25 mouse cellular contexts compared by ENCODE assay signal in the genomic region with DNA sequence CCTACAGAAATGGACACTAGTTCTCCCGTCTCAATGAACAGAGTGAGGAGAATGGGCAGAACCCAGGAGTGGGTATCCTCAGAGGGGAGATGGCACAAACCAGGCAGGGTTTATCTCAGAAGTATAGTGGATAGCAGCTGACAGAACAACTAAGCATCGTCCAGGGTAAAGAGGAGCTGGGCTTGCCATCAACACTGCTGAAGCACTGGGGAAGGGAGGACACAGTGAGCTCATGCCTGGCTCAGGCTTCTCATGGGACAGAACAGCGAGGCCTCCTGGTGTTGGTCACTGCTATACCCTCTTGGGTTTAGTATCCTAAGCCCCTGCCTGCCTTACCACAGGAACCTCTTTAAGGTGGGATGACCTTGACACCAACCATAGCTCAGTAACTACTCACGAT. TPM values are rescaled to one million over a fixed set of nuclear protein-coding genes. Genes with fewer than 3 reads are reported as not detected.
DNase-seq lines count a peak whose midpoint lies in the region; ATAC-seq and TF ChIP-seq lines count a peak whose summit lies in the region.
"Had no signal": no experiment of that assay in that cellular context is flagged by ENCODE, and none has a peak within 500 bp of the region (broad histone marks: within the 10 kb centered on the region; RNA-seq: fewer than 3 reads in every experiment).

No protein-coding gene starts in this region.

- H3K4me3 ChIP-seq in testis, adult 2 months (ENCODE audit: control insufficient read depth, low read depth, low read length): peak overlapping the region; percentile 41
- H3K4me3 ChIP-seq in liver, embryonic 15.5 days (replicated peaks): no peak overlapping the region
- H3K4me3 ChIP-seq in forebrain, embryonic 15.5 days: no peak overlapping the region
- H3K4me3 ChIP-seq: heart, embryonic 15.5 days; hindbrain, embryonic 15.5 days; neural tube, embryonic 12.5 days; stomach, embryonic 15.5 days had no signal

- no peak for DNase-seq in testis, postnatal 10 days (ENCODE audit: low spot score)
- peak; percentile 21 for DNase-seq in liver
- DNase-seq in right cerebral cortex, postnatal 4 days: no peak
- DNase-seq in thymus, adult 18-20 months: no peak
- DNase-seq: adrenal gland, postnatal 36 days; B cell, adult 2 months; cerebellum, adult 2 months; cerebellum, postnatal 14 days; kidney, adult 11 months; kidney, postnatal 14 days; layer of hippocampus, adult 9-11 months; lung, postnatal 4 days; thymus, adult 2 months; thymus, postnatal 36 days had no signal

- H3K9me3 ChIP-seq in liver, embryonic 15.5 days (replicated peaks): no peaks in the 10 kb centered on the region
- no peaks in the 10 kb centered on the region for H3K9me3 ChIP-seq in forebrain, embryonic 15.5 days
- H3K9me3 ChIP-seq: heart, embryonic 15.5 days; hindbrain, embryonic 15.5 days; neural tube, embryonic 12.5 days; stomach, embryonic 15.5 days had no signal

- no peak for TF ChIP-seq POLR2A in testis, adult 2 months (IDR thresholded peaks at IDR 0.05; ENCODE audit: control insufficient read depth, low read depth, low read length)

- peak overlapping the region; percentile 50 for H3K9ac ChIP-seq in liver, embryonic 15.5 days
- no peak overlapping the region for H3K9ac ChIP-seq in forebrain, embryonic 15.5 days (replicated peaks)
- H3K9ac ChIP-seq: heart, embryonic 15.5 days; hindbrain, embryonic 15.5 days; neural tube, embryonic 12.5 days; stomach, embryonic 15.5 days had no signal

- no peak overlapping the region for H3K27ac ChIP-seq in testis, adult 2 months (ENCODE audit: control insufficient read depth, insufficient read depth, low read depth, low read length)
- peak overlapping the region; percentile 94 for H3K27ac ChIP-seq in liver, embryonic 15.5 days (replicated peaks)
- H3K27ac ChIP-seq in forebrain, embryonic 15.5 days (replicated peaks): no peak overlapping the region
- H3K27ac ChIP-seq: heart, embryonic 15.5 days; hindbrain, embryonic 15.5 days; neural tube, embryonic 12.5 days; stomach, embryonic 15.5 days had no signal

- TF ChIP-seq CTCF in testis, adult 2 months (IDR thresholded peaks at IDR 0.05; ENCODE audit: control insufficient read depth, insufficient read depth, insufficient replicate concordance, low read depth, low read length): no peak

- peak overlapping the region; percentile 57 for H3K4me2 ChIP-seq in liver, embryonic 15.5 days
- no peak overlapping the region for H3K4me2 ChIP-seq in forebrain, embryonic 15.5 days (replicated peaks)
- H3K4me2 ChIP-seq: heart, embryonic 15.5 days; hindbrain, embryonic 15.5 days; midbrain, embryonic 11.5 days; neural tube, embryonic 12.5 days; stomach, embryonic 15.5 days had no signal

- peak; percentile 53 for ATAC-seq in liver, embryonic 15.5 days (ENCODE audit: insufficient read depth)
- ATAC-seq in forebrain, embryonic 15.5 days (replicated peaks): no peak
- ATAC-seq: forebrain, embryonic 14.5 days; inflammation-experienced regulatory T-cells, adult 6 months; midbrain, embryonic 16.5 days had no signal

- 51% methylated on average over 4 of the region's 4 CpGs for WGBS in liver, embryonic 15.5 days (ENCODE audit: insufficient replicate concordance)
- 81% methylated on average over 4 of the region's 4 CpGs for WGBS in forebrain, embryonic 15.5 days

- H3K36me3 ChIP-seq in testis, adult 2 months (ENCODE audit: control insufficient read depth, insufficient read depth, low read length): no peaks in the 10 kb centered on the region
- 0 out of 2 replicates have a peak, but pooled peaks cover 6% of the 10 kb centered on the region for H3K36me3 ChIP-seq in liver, embryonic 15.5 days (replicated peaks)
- no peaks in the 10 kb centered on the region for H3K36me3 ChIP-seq in forebrain, embryonic 15.5 days
- H3K36me3 ChIP-seq: hindbrain, embryonic 15.5 days; stomach, embryonic 15.5 days had no signal

- H3K27me3 ChIP-seq in testis, adult 2 months (ENCODE audit: control insufficient read depth, insufficient read depth, low read length): no peaks in the 10 kb centered on the region
- peaks cover 26% of the 10 kb centered on the region for H3K27me3 ChIP-seq in liver, embryonic 15.5 days
- H3K27me3 ChIP-seq in forebrain, embryonic 15.5 days: no peaks in the 10 kb centered on the region
- H3K27me3 ChIP-seq: hindbrain, embryonic 15.5 days; stomach, embryonic 15.5 days had no signal

- H3K4me1 ChIP-seq in testis, adult 2 months (ENCODE audit: control insufficient read depth, insufficient read depth, low read length): peaks cover 5% of the 10 kb centered on the region; the same call in 1 of the 2 replicates
- peaks cover 52% of the 10 kb centered on the region for H3K4me1 ChIP-seq in liver, embryonic 15.5 days (replicated peaks)
- H3K4me1 ChIP-seq in forebrain, embryonic 15.5 days: peaks cover 12% of the 10 kb centered on the region

RNA-seq across cellular contexts. Expression of a gene that starts 36.5 kb away (rescaled TPM):
- 5.2 and 5.3 TPM in 2 replicates for polyA plus RNA-seq in testis, adult 2 months (2012; rRNA removed)
- polyA plus RNA-seq in liver, embryonic 15.5 days (2015; fragmentation: Nextera tagmentation; extraction: Ambion mirVana): 3.4 and 4.3 TPM in 2 replicates
- 12.4 and 13.5 TPM in 2 replicates for polyA plus RNA-seq in forebrain, embryonic 15.5 days (2015; fragmentation: Nextera tagmentation; extraction: Ambion mirVana)
